Mouse (Mus musculus) intestine, embryonic 15.5 days (tissue): ENCODE measurements at regions not wholly inside any gene's neighbourhood (a gene's known extent, or its start where the extent isn't known, plus 50 kb on each side); places are given as distances from the start of the nearest gene placed in this dataset.

Experiments used
- ATAC-seq: fragments of 200-750 bp; cut with Nextera tagmentation; 2 replicates; pipeline ENCODE4 v1.8.0; 2017; ENCODE audit warnings: moderate TSS enrichment, moderate library complexity
- H3K27ac ChIP-seq: fragments of 300-500 bp; sonication (generic); 2 replicates; pipeline ENCODE4 v1.5.1; 2015; ENCODE audit warnings: mild to moderate bottlenecking, inconsistent platforms
- H3K27me3 ChIP-seq: fragments of 300-500 bp; sonication (generic); replicated peaks from 2 replicates; pipeline ENCODE4 v1.6.1; 2015; ENCODE audit warnings: inconsistent platforms
- H3K36me3 ChIP-seq: fragments of 300-500 bp; sonication (generic); 2 replicates; pipeline ENCODE4 v1.6.1; 2015; ENCODE audit warnings: inconsistent platforms
- H3K4me1 ChIP-seq: fragments of 300-500 bp; sonication (generic); replicated peaks from 2 replicates; pipeline ENCODE4 v1.6.1; 2015; ENCODE audit warnings: inconsistent platforms
- H3K4me2 ChIP-seq: fragments of 300-500 bp; sonication (generic); replicated peaks from 2 replicates; pipeline ENCODE4 v1.6.1; 2015; ENCODE audit warnings: mild to moderate bottlenecking, inconsistent platforms
- H3K4me3 ChIP-seq: fragments of 300-500 bp; sonication (generic); replicated peaks from 2 replicates; pipeline ENCODE4 v1.5.1; 2015; ENCODE audit warnings: inconsistent platforms
- H3K9ac ChIP-seq: fragments of 300-500 bp; sonication (generic); 2 replicates; pipeline ENCODE4 v1.6.1; 2015; ENCODE audit warnings: inconsistent platforms
- H3K9me3 ChIP-seq: fragments of 300-500 bp; sonication (generic); 2 replicates; pipeline ENCODE4 v1.6.1; 2016; ENCODE audit warnings: inconsistent platforms
- WGBS: fragments of 180-500 bp; shearing (Covaris S2); methylation state at CpG from one replicate; pipeline ENCODE4 v1.1.7; 2015; 5-methylcytosine and 5-hydroxymethylcytosine counted together

DNA sequence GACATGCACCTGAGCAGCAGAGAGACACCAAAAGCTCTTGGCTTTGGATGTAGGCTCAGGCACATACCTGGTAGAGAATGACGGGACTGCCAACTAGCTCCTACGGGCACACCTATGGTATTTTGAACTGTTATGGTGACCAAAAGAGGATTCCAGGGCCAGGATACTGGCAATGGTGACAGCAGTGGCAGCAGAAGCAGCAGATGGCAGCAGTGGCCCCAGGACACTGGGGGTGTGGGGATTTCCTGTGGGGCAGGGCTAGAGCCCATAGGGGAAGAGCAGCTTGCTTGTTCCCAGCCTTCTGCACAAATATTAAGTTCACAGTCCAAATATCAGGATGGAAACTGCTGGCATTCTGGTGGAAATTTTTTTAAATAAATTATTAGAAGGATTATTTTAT, 107.6 kb upstream of the Tmem108 start:
- Histone ChIP-seq H3K4me3 (no peak overlapping the region), H3K27ac (no peak overlapping the region), H3K27me3 (no peaks in the 10 kb centered on the region), H3K36me3 (no peaks in the 10 kb centered on the region), H3K4me2 (no peak overlapping the region), H3K9me3 (no peaks in the 10 kb centered on the region), H3K4me1 (no peaks in the 10 kb centered on the region), H3K9ac (no peak overlapping the region)
- WGBS = 87% methylated on average over 2 of the region's 2 CpGs
- no peak for ATAC-seq

DNA sequence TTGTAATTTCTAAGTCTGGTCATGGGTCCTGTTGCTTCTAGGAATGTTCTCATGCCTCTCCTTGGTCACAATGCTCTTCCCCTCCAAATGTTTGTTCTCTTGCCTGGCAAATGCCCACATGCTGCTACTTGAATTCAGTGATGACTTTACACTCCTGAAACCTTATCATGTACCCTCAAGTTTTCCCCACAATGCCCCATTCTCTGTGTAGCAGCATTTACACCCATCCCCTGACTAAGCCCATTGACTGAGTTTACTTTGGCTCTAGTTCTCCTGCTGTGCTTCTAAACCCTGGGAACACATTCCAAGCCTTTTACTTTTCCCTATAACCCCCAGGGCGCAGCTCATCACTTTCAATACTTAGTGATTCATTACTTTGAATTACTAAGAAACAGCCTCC, 110.5 kb upstream of the Tmem108 start:
- Histone ChIP-seq H3K9ac (no peak overlapping the region), H3K4me1 (no peaks in the 10 kb centered on the region), H3K36me3 (no peaks in the 10 kb centered on the region), H3K27me3 (no peaks in the 10 kb centered on the region), H3K9me3 (no peaks in the 10 kb centered on the region), H3K27ac (no peak overlapping the region), H3K4me2 (no peak overlapping the region), H3K4me3 (no peak overlapping the region)
- ATAC-seq = no peak
- WGBS = 79% methylated on average over 1 of the region's 1 CpGs

DNA sequence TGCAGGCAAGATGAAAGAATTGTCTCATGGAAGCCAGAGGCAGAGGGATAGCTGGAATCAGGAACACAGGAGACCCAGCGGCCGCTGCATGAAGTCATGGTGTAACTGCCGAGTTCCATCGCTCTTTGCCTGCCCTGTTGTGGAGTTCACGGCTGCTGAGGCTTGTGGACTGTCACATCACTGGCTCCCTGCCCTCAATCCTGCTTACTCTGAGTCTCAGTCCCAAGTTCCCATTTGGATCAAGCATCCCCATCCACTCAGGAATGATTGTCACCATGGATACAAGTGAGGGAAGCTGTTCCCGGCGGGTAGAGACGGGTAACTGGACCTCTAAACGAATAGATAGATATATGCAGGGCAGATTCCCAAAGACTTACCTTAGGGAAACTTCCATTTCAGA, 112.2 kb upstream of the Tmem108 start:
- Histone ChIP-seq H3K27me3 (no peaks in the 10 kb centered on the region), H3K4me1 (no peaks in the 10 kb centered on the region), H3K9me3 (no peaks in the 10 kb centered on the region), H3K4me3 (no peak overlapping the region), H3K27ac (no peak overlapping the region), H3K9ac (no peak overlapping the region), H3K36me3 (no peaks in the 10 kb centered on the region), H3K4me2 (no peak overlapping the region)
- 81% methylated on average over 9 of the region's 9 CpGs for WGBS
- ATAC-seq = no peak

DNA sequence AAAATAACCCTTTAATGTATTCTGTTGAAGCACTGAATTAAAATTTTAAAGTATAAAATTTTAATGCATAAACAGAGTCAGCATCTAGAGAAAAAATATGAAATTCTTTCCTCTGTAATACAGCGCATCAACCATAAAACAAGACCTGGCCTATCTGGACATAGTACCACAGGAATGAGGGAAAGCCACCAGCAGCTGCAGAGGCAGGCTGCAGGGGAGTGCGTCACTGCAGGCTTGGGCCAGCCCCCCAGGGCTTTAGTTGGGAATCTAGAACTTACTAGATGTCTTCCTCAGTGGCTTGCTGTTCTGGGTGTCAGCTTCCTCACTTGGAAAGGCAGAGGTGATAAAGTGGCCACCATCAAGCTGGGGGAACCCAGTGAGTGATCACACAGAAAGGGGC, 116.2 kb upstream of the Tmem108 start:
- 85% methylated on average over 2 of the region's 2 CpGs for WGBS
- H3K4me2 ChIP-seq = no peak overlapping the region
- no peaks in the 10 kb centered on the region for H3K27me3 ChIP-seq
- ATAC-seq = no peak
- no peaks in the 10 kb centered on the region for H3K4me1 ChIP-seq
- no peak overlapping the region for H3K4me3 ChIP-seq
- H3K9me3 ChIP-seq = no peaks in the 10 kb centered on the region
- H3K9ac ChIP-seq = no peak overlapping the region
- H3K36me3 ChIP-seq = no peaks in the 10 kb centered on the region
- H3K27ac ChIP-seq = no peak overlapping the region

DNA sequence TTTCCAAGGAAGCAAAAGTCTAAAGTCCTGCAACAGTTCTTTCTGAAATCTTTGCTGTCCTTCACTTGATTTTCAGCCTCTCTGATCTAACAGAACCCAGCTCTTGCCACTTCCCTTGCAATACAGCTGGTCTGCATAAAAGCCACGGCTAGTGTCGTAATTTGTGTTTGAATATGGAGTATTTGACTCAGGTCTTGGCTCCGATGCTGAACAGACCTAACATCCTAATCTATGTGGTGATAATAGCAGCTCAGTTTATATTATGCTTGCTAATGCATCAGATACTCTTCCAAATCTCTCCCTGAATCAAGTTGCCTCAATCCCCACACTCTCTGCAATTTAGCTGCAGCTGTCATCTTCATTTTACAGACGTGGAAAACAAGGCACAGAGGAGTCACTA, 109.5 kb upstream of the Nphp3 start:
- H3K4me1 ChIP-seq = no peaks in the 10 kb centered on the region

DNA sequence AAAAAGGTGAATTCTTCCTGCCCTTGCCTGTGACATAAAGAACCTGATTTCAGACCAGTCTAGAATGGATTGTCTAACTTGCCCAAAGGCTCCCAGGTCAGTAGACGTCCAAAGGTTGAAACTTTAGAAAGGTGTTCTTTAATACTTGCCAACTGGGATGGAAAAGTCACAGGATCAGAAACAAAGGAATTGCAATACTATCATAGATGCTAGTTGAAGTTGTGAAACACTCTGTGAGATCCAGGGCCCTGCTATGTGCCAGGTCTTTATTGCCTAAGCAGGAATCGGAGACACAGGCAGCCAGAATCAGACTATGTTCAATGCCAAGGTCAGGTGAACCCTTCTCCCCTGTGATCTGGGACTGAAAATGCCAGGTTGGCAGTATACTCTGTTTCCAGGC, 108.0 kb upstream of the Nphp3 start:
- H3K36me3 ChIP-seq = no peaks in the 10 kb centered on the region
- no peaks in the 10 kb centered on the region for H3K9me3 ChIP-seq
- no peak overlapping the region for H3K4me3 ChIP-seq
- WGBS = 92% methylated on average over 2 of the region's 2 CpGs
- no peak for ATAC-seq
- no peak overlapping the region for H3K27ac ChIP-seq
- H3K9ac ChIP-seq = no peak overlapping the region
- no peak overlapping the region for H3K4me2 ChIP-seq
- no peaks in the 10 kb centered on the region for H3K4me1 ChIP-seq
- no peaks in the 10 kb centered on the region for H3K27me3 ChIP-seq

More for the DNA sequence above, 109.5 kb upstream of the Nphp3 start:
- Histone ChIP-seq H3K4me2 (no peak overlapping the region), H3K9ac (no peak overlapping the region), H3K27me3 (no peaks in the 10 kb centered on the region), H3K9me3 (no peaks in the 10 kb centered on the region), H3K36me3 (no peaks in the 10 kb centered on the region), H3K27ac (no peak overlapping the region), H3K4me3 (no peak overlapping the region)
- ATAC-seq = 0 out of 2 replicates have a peak, but pooled peaks have one; percentile 31
- WGBS = 38% methylated on average over 4 of the region's 4 CpGs

DNA sequence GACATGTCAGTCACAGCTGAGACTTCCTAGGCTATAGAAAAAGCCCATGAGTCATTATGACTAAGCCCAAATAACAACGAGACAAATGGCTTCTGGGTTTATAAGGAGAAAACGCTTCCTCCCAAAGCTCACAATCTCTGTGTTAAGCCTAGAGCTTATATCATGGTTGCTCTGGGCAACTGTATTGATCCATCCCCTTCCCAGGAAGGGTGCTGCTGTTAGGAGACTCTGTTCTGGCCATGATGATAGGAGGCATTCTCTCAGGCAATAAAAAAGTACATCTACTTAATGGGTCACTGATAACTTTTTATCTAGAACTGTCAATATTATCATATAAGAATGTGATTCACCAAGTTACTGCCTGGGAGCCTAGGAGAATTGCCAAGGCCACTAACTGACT, 103.0 kb upstream of the Nphp3 start:
- 45% methylated on average over 2 of the region's 2 CpGs for WGBS
- H3K27ac ChIP-seq = no peak overlapping the region
- H3K9me3 ChIP-seq = no peaks in the 10 kb centered on the region
- H3K4me2 ChIP-seq = no peak overlapping the region
- no peak overlapping the region for H3K9ac ChIP-seq
- ATAC-seq = peak; percentile 88
- no peaks in the 10 kb centered on the region for H3K27me3 ChIP-seq
- no peaks in the 10 kb centered on the region for H3K36me3 ChIP-seq
- no peak overlapping the region for H3K4me3 ChIP-seq
- H3K4me1 ChIP-seq = no peaks in the 10 kb centered on the region

DNA sequence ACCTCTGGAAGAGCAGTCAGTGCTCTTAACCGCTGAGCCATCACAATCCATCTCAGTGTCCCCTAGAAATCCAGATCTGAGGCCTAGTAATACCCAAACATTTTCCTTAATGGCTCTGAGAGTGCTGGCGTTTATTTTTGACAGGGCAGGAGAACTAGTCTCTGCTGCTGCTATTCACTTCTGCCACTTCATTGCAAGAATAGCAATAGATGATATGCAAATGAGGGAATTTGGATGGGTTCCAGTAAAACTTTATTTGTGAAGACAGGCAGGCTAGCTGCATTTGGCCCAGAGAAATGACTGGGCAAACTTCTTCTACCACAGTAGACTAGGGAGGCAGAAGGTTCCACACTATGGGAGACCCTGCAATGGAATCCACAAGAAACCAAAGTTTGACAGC, 91.0 kb upstream of the Nphp3 start:
- WGBS = 81% methylated on average over 2 of the region's 2 CpGs
- H3K9me3 ChIP-seq = no peaks in the 10 kb centered on the region
- no peak overlapping the region for H3K9ac ChIP-seq
- no peaks in the 10 kb centered on the region for H3K27me3 ChIP-seq
- no peak overlapping the region for H3K4me3 ChIP-seq
- ATAC-seq = no peak
- no peaks in the 10 kb centered on the region for H3K36me3 ChIP-seq
- no peak overlapping the region for H3K27ac ChIP-seq
- no peaks in the 10 kb centered on the region for H3K4me1 ChIP-seq
- H3K4me2 ChIP-seq = no peak overlapping the region

DNA sequence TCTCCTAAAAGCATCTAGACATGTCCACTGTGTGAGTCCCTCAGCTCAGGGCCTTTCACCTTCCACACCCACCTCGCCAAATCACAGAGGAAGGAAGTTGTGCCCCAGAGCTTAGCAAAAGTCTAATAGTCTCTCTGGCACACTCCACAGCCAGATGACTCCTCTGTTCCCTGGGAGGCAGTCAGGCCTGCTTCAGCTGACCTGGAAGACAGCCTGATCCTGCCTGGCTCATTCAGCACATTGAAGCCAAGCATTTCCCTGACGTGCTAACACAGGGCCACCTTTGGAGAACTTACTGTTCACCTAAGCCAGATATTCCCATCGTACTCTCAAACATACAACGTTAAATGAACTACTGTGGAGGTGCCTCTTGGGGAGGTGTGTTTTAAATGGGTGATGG, 87.2 kb upstream of the Nphp3 start:
- no peaks in the 10 kb centered on the region for H3K36me3 ChIP-seq
- WGBS = 82% methylated on average over 4 of the region's 4 CpGs
- H3K9ac ChIP-seq = no peak overlapping the region

DNA sequence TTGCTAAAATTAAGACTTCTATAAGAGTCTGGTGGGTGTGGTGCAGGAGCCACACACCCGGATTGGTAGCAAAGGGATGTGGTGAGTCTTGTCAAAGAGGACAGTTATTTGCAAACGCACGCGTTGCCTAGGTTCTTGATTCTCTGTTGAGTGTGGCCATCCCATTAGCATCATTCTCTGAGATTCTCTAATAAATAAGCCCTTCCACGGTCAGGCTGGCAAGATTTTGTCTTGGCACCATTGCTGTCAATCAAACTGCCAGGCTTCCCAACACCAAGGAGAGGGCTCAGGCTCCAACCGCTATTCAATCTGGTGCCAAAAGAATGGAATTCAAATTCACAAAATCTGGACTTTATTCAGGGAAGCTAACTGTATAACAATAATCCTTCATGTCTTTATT, 84.6 kb upstream of the Nphp3 start:
- no peak overlapping the region for H3K9ac ChIP-seq
- WGBS = 97% methylated on average over 6 of the region's 6 CpGs
- H3K9me3 ChIP-seq = no peaks in the 10 kb centered on the region
- no peaks in the 10 kb centered on the region for H3K27me3 ChIP-seq
- no peaks in the 10 kb centered on the region for H3K36me3 ChIP-seq
- H3K4me3 ChIP-seq = no peak overlapping the region
- no peak overlapping the region for H3K4me2 ChIP-seq
- H3K4me1 ChIP-seq = no peaks in the 10 kb centered on the region
- H3K27ac ChIP-seq = no peak overlapping the region
- no peak for ATAC-seq

More for the DNA sequence above, 87.2 kb upstream of the Nphp3 start:
- H3K27ac ChIP-seq = no peak overlapping the region
- H3K4me1 ChIP-seq = no peaks in the 10 kb centered on the region
- H3K4me3 ChIP-seq = no peak overlapping the region
- no peak overlapping the region for H3K4me2 ChIP-seq
- no peak for ATAC-seq
- no peaks in the 10 kb centered on the region for H3K27me3 ChIP-seq
- no peaks in the 10 kb centered on the region for H3K9me3 ChIP-seq

DNA sequence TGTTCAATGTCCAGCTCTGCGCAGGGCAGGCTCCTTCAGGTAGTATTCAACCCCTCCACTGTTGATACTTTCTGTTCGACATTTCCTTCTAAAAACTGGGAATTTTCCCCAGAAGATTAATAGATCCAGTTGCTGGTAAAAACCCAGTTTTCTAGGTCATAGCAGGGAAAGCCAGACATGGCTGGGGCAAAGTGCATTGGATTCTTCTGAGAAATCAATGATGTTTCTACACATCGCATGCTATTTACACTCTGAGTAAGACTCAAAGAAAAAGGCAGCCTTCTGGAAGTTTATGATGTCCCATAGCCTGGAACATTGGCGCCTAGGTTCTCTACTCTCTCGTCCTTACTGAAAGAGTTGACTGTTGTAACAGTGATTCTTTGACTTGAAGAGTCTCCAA, 80.0 kb upstream of the Nphp3 start:
- H3K4me1 ChIP-seq = no peaks in the 10 kb centered on the region
- H3K27me3 ChIP-seq = no peaks in the 10 kb centered on the region
- no peak for ATAC-seq
- H3K27ac ChIP-seq = no peak overlapping the region
- no peak overlapping the region for H3K4me3 ChIP-seq
- no peak overlapping the region for H3K4me2 ChIP-seq
- H3K9me3 ChIP-seq = no peaks in the 10 kb centered on the region
- WGBS = 90% methylated on average over 5 of the region's 5 CpGs
- no peaks in the 10 kb centered on the region for H3K36me3 ChIP-seq
- H3K9ac ChIP-seq = no peak overlapping the region

DNA sequence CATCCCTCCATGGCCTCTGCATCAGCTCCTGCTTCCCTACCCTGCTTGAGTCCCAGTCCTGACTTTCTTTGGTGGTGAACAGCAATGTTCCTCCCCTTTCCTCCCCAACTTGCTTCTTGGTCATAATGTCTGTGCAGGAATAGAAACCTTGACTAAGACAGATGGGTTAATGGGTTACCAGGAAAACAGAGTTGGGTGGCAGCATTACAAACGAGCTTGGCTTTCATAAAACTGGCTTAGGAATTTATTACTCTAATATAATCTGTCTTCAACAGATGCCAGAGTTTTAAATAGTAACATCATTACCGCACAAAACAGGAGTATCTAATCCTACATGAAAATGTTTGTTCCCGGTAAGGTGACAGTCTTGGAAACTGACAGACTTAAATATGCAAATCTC, 77.7 kb upstream of the Nphp3 start:
- Histone ChIP-seq H3K36me3 (no peaks in the 10 kb centered on the region), H3K4me1 (no peaks in the 10 kb centered on the region), H3K9ac (no peak overlapping the region), H3K27me3 (no peaks in the 10 kb centered on the region), H3K9me3 (no peaks in the 10 kb centered on the region), H3K4me3 (no peak overlapping the region), H3K4me2 (no peak overlapping the region), H3K27ac (no peak overlapping the region)
- no peak for ATAC-seq
- WGBS = 54% methylated on average over 3 of the region's 3 CpGs

DNA sequence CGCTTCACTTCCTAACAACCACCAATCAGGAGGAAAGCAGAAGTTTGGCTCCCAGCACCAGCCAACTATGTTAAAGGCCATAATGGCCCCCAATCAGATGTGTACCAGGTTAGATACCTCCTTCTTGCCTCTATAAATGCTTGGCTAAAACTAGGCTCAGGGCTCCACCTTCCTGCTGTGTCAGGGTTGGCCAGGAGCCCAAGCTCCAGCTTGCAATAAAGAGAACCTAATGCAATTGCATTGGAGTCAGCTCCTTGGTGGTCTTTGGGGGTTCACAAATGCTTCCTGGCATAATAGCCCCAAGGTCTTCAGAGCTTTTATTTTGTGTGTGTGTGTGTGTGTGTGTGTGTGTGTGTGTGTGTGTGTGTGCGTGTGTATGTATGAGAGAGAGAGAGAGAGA, 76.9 kb upstream of the Nphp3 start:
- Histone ChIP-seq H3K4me3 (no peak overlapping the region), H3K4me2 (no peak overlapping the region), H3K9me3 (no peaks in the 10 kb centered on the region), H3K4me1 (no peaks in the 10 kb centered on the region), H3K9ac (no peak overlapping the region), H3K36me3 (no peaks in the 10 kb centered on the region), H3K27ac (no peak overlapping the region), H3K27me3 (no peaks in the 10 kb centered on the region)
- WGBS = 76% methylated on average over 2 of the region's 2 CpGs
- ATAC-seq = no peak
